Mouse (Mus musculus) kidney, adult 18-20 months (tissue): Measurements from ENCODE around the gene Olfr965.
"Not testable (repeated sequence)": the region's sequence is repeated elsewhere in the genome, so short reads cannot be mapped to it uniquely, and the experiment has no call there.

ENCODE experiments used
- DNase-seq: peaks from one replicate; pipeline ENCODE4 v3.0.0; 2021

Olfr965 gene

DNA sequence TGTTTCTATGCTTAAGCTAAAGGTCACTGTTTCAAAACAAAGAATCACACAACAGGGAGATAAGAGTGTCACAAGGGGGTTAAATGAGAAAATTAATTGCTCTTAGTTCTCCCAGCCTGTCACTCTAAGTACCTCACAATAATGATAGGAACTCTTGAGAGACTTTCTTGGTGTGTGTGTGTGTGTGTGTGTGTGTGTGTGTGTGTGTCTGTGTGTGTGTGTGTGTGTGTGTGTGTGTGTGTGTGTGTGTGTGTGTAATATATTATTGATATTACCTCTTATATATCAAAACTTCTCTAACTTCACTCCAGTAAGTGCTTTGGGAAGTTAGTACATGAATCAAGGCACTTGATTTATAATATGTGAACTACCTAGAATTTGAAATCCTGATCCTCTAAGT lies at the start of gene Olfr965:
TSS of gene Olfr965 (plus strand) at position 301 of the 400 bp plus-strand sequence.
- no peak for DNase-seq

DNA sequence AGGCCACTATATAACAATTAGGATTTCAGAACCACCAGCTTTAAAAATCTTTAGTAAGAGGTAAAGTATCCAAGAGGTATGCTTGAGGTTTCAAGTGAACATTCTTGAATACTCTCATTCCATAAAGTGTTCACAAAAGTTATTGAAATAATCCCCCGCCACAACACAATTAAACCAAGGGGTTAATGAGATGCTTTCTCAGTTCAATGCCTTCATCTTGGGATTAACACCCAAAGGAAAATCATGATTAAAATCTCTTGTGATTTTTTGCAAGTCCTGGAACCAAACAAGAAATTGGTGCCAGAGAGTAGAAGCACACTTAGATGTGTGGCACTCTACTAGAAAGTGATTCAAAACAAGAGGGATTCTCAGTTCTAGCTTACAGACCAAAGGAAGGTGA lies 44.2 kb upstream of the Olfr965 start, which contains the start of gene Olfr963:
TSS of gene Olfr963 (plus strand) at position 301 of the 400 bp plus-strand sequence.
- DNase-seq: no peak

DNA sequence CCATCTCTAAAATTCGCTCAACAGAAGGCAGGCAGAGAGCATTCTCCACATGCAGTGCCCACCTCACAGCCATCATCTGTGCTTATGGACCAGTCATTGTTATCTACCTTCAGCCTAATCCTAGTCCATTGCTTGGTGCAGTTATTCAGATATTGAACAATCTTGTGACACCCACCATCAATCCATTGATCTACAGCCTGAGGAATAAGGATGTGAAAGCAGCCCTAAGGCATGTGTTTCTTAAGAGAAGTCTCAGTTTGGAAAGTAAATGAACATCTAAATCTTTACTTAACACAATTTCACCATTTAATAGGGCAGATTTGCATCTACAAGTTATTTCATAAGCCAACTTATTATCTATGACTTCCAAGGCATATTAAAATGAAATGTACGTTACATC lies 41.4 kb upstream of the Olfr965 start:
- DNase-seq: no peak

DNA sequence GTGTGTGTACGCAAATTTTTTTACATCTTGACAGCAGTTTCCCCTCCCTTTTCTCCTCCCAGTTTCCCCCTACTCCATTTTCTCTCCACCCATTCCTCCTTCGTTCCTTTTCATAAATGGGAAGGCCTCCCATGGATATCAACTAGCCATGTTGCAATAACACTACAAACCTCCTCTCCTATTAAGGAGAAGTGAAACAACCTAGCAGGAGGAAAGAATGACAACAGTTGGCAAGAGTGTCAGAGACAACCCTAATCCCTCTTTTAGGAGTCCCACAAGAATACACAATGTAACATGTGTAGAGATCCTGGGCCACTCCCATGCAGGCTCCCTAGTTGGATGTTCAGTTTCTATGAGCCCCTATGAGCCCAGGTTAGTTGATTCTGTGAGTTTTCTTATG lies 36.3 kb upstream of the Olfr965 start:
- no peak for DNase-seq

DNA sequence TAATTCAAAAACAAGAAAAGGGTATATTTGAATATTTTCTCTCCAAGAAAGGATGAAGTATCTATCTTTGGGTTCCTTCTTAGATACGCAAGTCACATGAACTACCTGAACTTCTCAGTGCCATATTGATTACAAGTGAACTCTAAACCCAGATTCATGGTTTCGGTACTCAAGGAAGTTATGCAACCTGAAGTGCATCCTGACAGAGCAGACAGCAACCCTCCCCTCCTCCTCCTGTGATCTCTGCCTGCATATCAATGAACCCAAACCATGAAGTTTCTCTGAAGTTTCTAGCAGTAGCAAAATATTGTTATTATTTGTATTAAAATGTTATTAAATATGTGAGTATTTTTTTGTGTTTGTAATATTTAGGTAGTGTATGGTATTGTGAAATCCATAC lies 32.6 kb upstream of the Olfr965 start:
- DNase-seq: no peak

DNA sequence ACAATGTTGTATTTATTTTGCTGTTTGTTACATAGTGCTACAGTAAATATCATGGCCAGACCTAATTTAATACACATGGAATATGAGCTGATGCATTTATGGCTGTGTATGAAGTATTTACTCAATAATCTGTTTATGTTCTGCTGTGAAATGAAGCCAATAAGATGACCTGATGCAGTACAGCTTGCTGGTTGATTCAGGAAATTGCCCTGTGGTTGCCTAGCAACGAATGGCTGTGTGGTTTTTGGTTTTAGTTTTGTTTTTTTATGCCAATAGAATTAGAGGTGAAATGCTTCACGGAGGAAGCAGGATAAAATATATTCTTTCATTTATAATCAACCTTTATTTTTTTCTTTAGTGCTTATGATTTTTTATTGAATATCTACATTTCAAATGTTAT lies 31.9 kb upstream of the Olfr965 start:
- no peak for DNase-seq

DNA sequence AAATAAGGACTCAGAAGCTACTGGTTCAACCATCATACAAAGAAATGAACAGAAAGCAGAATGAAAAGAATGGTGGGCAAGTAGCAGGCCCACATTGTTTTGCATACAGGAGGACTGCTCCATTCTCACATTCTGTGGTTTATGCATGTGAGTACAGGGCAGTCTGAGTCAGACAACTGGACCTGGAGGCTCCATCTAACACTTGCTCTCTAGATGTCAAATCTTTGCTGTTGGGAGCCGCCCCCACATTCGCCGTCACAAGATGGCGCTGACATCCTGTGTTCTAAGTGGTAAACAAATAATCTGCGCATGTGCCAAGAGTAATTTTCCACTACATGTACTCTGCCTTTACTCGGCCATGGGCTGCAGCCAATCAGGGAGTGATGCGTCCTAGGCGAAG lies 10.0 kb upstream of the Olfr965 start:
- not testable (repeated sequence) for DNase-seq

DNA sequence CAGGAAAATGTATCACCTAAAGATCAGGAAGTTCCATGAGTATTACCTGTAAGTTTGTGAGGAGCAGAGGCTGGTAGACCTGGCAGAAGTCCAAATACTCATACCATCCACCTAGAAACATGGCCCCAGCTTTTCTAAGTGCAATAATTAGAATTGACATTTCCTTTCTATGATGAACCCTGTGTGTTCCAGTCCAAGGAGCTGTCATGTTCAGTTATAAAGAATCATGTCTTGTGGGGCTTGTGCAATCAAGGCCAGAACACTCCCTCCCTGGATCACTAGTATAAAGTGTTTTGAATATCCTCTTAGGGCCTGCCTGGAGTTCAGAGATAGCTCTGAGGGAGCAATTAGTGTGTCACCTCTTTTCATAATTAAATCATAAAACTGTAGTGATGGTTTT lies 4.1 kb upstream of the Olfr965 start, which contains the start of gene Olfr149:
TSS of gene Olfr149 (minus strand) at position 101 of the 400 bp plus-strand sequence.
- no peak for DNase-seq

DNA sequence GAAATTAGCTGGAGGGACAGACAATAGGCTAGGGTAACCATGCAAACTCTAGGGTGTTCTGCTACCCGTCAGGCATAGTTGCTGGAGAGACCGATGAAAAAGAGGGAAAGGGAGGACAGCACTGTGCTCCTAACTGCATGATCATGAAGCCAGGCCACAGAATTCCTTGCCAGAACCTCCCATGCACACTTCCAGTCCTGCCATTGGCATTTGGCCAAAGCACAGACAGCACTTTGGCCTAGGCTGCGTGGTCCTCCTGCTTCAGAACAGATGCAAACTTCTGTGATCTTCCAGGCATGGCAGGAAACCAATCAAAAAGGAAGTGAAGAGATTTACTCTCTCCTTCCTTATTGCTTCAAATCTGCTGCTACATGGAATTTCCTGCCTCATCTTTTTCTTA lies 2.2 kb upstream of the Olfr965 start:
- no peak for DNase-seq

DNA sequence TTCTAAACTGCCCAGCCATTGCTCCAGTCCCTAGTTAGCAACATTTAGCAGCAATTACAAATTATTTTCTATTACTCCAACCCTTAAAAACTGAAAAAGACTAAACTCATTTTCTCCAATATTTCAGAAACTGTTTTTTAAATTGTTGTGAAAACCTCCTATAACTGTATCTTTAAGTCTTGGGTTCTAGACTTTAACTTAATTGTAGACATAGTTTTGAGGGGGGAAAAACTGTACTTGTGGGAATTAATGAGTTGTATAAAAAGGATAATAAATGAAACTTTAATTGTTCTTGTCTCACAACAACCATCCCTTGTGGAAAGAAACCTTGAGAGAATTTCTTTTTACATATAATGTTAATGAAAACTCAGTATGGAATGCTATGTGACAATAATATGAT lies 19.5 kb downstream of the Olfr965 start, which contains the start of gene Olfr150:
TSS of gene Olfr150 (plus strand) at position 301 of the 400 bp plus-strand sequence.
- no peak for DNase-seq

DNA sequence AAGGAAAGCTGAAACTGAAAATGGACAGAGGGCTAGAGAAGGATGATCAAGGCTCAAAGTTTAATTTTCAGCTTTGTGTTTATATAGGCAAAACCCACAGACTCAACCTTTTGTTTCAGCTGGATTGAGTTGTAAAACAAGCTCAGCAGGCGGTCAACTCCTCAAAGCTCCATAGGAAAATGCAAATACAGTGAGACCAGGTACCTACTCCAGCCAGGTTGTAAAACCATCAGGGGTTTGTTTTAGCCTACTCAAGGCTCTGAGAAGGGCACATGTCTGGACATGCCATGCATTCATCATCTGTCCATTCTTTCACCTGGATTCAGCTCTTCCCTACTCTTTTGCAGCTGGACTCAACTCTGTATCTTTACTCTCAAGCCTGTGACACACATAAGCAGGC lies 29.6 kb downstream of the Olfr965 start:
- no peak for DNase-seq

DNA sequence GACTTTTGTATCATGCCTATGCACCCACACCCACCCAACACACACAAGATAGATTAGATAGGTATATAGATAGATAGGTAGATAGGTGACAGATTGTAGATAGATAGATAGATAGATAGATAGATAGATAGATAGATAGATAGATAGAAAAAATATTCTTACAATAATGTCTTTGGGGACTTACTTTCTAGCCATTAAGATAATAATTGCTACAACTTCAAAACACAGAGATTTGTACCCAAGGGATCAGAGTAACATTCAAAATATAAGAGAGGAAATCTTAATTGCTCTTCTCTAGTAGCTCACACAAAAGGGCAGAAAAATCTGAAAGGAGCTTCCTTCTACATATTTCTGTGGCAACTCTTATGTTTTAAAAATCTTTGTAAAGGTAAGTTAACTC lies 34.8 kb downstream of the Olfr965 start, which contains the start of gene Olfr967:
TSS of gene Olfr967 (plus strand) at position 301 of the 400 bp plus-strand sequence.
- DNase-seq: no peak

DNA sequence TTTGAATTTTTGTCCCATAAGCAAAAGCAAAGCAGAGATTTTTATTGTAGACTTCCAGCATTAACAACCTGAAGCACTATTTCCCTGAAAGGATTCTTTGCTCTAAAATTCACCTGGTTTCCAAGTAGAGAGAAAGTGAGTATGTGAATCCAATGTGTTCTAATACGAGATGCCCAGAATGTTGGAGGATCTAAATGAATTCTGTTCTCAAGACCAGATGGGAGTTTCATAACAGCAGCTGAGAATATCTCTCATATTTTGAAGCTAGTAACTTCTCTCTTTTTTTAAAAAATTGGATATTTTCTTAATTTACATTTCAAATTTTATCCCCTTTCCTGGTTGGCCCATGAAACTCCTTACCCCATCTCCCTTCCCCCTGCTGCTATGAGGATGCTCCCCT lies 35.3 kb downstream of the Olfr965 start:
- DNase-seq: no peak
